Mouse (Mus musculus): Measurements from ENCODE around the gene Fam214a. TPM values are rescaled to one million over a fixed set of nuclear protein-coding genes. Genes with fewer than 3 reads are reported as not detected.
A peak's percentile ranks its signal among the peaks of the same experiment; 100 is the strongest.

The Fam214a gene
- polyA plus RNA-seq, 1 experiment from 2014 or later = 15.4 TPM

DNA sequence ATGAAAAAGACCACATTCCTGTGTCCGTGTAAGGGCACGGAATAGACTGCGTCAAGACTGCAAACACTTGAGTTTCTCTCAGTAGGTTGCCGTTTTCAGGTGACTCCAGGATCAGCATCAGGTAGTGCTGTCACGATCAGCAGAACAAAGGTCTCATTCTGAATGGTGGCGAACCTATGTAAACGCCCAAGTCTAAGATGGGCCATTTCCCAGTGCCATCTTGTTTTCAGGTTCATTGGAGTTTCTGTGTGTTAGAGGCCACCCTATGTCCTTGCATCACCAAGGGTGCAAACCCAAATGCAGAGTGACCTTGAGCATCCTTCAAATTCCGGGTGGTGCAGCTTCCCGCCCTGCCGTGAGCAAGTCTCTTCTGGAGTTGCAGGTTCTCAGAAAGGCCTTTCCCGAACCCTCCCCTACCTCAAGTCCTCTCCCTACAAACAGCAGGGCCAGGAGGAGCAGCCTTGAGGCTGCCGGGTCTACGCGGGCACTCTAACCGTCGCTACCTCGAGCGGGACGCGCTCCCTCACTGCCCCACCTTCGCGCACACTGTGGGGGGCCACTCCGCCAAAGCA lies 117.9 kb downstream of the Fam214a start, which contains the start of gene Myo5a:
TSS of gene Myo5a (plus strand) at position 559 of the 572 bp plus-strand sequence.
- WGBS = 21% methylated on average over 23 of the region's 23 CpGs
- H3K4me2 ChIP-seq (ENCODE audit: low read length) = peak within 1 kb of the TSS; percentile 92
- peak within 1 kb of the TSS; percentile 63 for H3K27ac ChIP-seq
- H3K36me3 ChIP-seq (ENCODE audit: insufficient read depth, low read length) = no peaks in the 10 kb centered on the region
- H3K27me3 ChIP-seq (ENCODE audit: insufficient read depth, low read length) = no peaks in the 10 kb centered on the region
- DNase-seq (ENCODE audit: low spot score) (no peak), ATAC-seq (replicated peaks; ENCODE audit: low FRiP score, low read depth) (no peak)
- peak within 1 kb of the TSS; percentile 75 for H3K9ac ChIP-seq (ENCODE audit: low read depth, low read length)
- 0 out of 2 replicates have a peak, but pooled peaks cover 4% of the 10 kb centered on the region for H3K4me1 ChIP-seq (replicated peaks; ENCODE audit: insufficient read depth, low read length)
- no peak for TF ChIP-seq CTCF (IDR thresholded peaks at IDR 0.05; ENCODE audit: low read depth)
- no peaks in the 10 kb centered on the region for H3K9me3 ChIP-seq (replicated peaks; ENCODE audit: low read length)
- H3K4me3 ChIP-seq (replicated peaks; ENCODE audit: low read depth, low read length) = peak within 1 kb of the TSS; percentile 74

DNA sequence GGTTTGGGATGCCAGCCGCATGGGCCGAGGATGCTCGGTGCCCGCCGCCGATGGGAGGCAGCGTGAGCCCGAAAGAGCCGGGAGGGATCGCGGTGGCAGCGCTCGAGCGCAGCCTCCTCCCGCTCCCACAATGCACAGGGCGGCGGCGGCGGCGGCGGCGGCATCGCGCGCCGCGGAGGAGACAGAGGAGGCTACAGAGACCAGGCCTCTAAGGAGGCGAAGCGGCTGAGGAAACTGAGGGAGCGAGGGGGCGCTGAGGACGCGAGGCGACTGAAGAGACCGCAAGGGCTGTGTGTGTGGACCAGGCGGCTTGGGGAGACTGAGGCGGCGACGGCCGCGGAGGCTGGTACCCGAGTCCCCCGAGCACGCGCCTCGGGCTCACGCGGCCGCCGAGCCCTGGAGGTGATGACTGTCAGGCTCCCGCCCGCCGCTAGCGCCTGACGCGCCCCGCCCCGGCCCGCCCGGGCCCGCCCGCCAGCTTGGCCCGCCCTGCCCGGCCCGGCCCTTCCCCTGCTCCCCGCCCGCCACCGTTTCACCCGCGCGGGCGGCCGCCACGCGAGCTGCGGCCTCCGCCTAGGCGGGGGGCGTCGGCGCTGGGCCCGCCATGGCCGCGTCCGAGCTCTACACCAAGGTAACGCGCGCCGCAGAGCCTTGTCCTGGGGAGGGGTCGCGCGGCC lies 118.5 kb downstream of the Fam214a start:
- peak overlapping the region; percentile 75 for H3K9ac ChIP-seq (ENCODE audit: low read depth, low read length)
- H3K9me3 ChIP-seq (replicated peaks; ENCODE audit: low read length) = no peaks in the 10 kb centered on the region
- WGBS = under 1% methylated on average over 74 of the region's 92 CpGs
- no peaks in the 10 kb centered on the region for H3K36me3 ChIP-seq (ENCODE audit: insufficient read depth, low read length)
- peak; percentile 84 for DNase-seq (ENCODE audit: low spot score)
- peak; percentile 92 for ATAC-seq (replicated peaks; ENCODE audit: low FRiP score, low read depth)
- H3K4me2 ChIP-seq (ENCODE audit: low read length) = peak overlapping the region; percentile 92
- peak; percentile 22; the same call in 1 of the 2 replicates for TF ChIP-seq CTCF (IDR thresholded peaks at IDR 0.05; ENCODE audit: low read depth)
- peak overlapping the region; percentile 74 for H3K4me3 ChIP-seq (replicated peaks; ENCODE audit: low read depth, low read length)
- H3K4me1 ChIP-seq (replicated peaks; ENCODE audit: insufficient read depth, low read length) = 0 out of 2 replicates have a peak, but pooled peaks cover 4% of the 10 kb centered on the region
- no peaks in the 10 kb centered on the region for H3K27me3 ChIP-seq (ENCODE audit: insufficient read depth, low read length)
- H3K27ac ChIP-seq = peak overlapping the region; percentile 63

- Histone ChIP-seq H3K36me3 (ENCODE audit: insufficient read depth, low read length) (no peaks in the 10 kb centered on the region), H3K9me3 (replicated peaks; ENCODE audit: low read length) (no peaks in the 10 kb centered on the region), H3K4me1 (replicated peaks; ENCODE audit: insufficient read depth, low read length) (0 out of 2 replicates have a peak, but pooled peaks cover 4% of the 10 kb centered on the region), H3K4me3 (replicated peaks; ENCODE audit: low read depth, low read length) (peak overlapping the region; percentile 74), H3K27me3 (ENCODE audit: insufficient read depth, low read length) (no peaks in the 10 kb centered on the region), H3K9ac (ENCODE audit: low read depth, low read length) (peak overlapping the region; percentile 75), H3K27ac (peak overlapping the region; percentile 63; the same call in 1 of the 2 replicates), H3K4me2 (ENCODE audit: low read length) (peak overlapping the region; percentile 92)
- ATAC-seq (replicated peaks; ENCODE audit: low FRiP score, low read depth) (no peak; the same call in 1 of the 2 replicates), DNase-seq (ENCODE audit: low spot score) (peak; percentile 44)
- under 1% methylated on average over 29 of the region's 29 CpGs for WGBS
- no peak for TF ChIP-seq CTCF (IDR thresholded peaks at IDR 0.05; ENCODE audit: low read depth)
Measured at GRCm38 (mm10) chr9:75071706-75072192, 119.1 kb downstream of the Fam214a start.

- Histone ChIP-seq H3K4me1 (replicated peaks; ENCODE audit: insufficient read depth, low read length) (0 out of 2 replicates have a peak, but pooled peaks cover 4% of the 10 kb centered on the region), H3K27ac (no peak overlapping the region), H3K4me2 (ENCODE audit: low read length) (peak overlapping the region; percentile 92), H3K36me3 (ENCODE audit: insufficient read depth, low read length) (no peaks in the 10 kb centered on the region), H3K27me3 (ENCODE audit: insufficient read depth, low read length) (no peaks in the 10 kb centered on the region), H3K9ac (ENCODE audit: low read depth, low read length) (no peak overlapping the region), H3K4me3 (replicated peaks; ENCODE audit: low read depth, low read length) (peak overlapping the region; percentile 74; the same call in 1 of the 2 replicates), H3K9me3 (replicated peaks; ENCODE audit: low read length) (no peaks in the 10 kb centered on the region)
- no peak for ATAC-seq (replicated peaks; ENCODE audit: low FRiP score, low read depth)
- WGBS = 42% methylated on average over 3 of the region's 3 CpGs
- no peak for DNase-seq (ENCODE audit: low spot score)
- TF ChIP-seq CTCF (IDR thresholded peaks at IDR 0.05; ENCODE audit: low read depth) = no peak
Measured at GRCm38 (mm10) chr9:75072361-75072760, 119.7 kb downstream of the Fam214a start.

DNA sequence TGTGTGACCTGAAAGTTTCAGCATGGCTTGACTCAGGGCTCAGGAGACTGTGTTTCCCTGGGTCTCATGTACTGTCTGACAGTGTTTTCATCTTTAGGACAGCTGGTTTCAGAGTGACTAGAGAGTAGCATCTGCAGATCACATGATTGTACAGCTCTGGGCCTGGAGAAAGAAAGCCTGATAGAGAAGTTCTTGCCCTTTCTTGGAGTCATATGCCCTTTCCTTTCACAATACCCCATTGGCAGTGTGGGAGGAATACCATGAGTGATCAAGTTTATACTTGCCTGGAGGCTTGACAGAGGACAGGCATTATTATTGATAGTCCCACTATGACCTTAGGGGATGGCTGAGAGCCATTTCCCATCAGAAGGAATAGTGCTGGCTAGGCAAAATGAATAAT lies 124.5 kb downstream of the Fam214a start:
- Histone ChIP-seq H3K4me1 (replicated peaks; ENCODE audit: insufficient read depth, low read length) (no peaks in the 10 kb centered on the region), H3K9ac (ENCODE audit: low read depth, low read length) (no peak overlapping the region; the same call in 1 of the 2 replicates), H3K27me3 (ENCODE audit: insufficient read depth, low read length) (no peaks in the 10 kb centered on the region), H3K4me3 (replicated peaks; ENCODE audit: low read depth, low read length) (no peak overlapping the region), H3K36me3 (ENCODE audit: insufficient read depth, low read length) (no peaks in the 10 kb centered on the region), H3K9me3 (replicated peaks; ENCODE audit: low read length) (no peaks in the 10 kb centered on the region), H3K4me2 (ENCODE audit: low read length) (no peak overlapping the region), H3K27ac (no peak overlapping the region)
- DNase-seq (ENCODE audit: low spot score) = no peak
- no peak for ATAC-seq (replicated peaks; ENCODE audit: low FRiP score, low read depth)
- TF ChIP-seq CTCF (IDR thresholded peaks at IDR 0.05; ENCODE audit: low read depth) = no peak

Other genes starting within 250 kb of the Fam214a start
- gene Onecut1, start 91.0 kb upstream of the Fam214a start, polyA plus RNA-seq (2015; fragmentation: Nextera tagmentation; extraction: Ambion mirVana) = not detected in 2 replicates
- gene Arpp19, start 84.7 kb downstream of the Fam214a start, polyA plus RNA-seq (2015; fragmentation: Nextera tagmentation; extraction: Ambion mirVana) = 360 and 366 TPM in 2 replicates
- gene Myo5a, start 118.1 kb downstream of the Fam214a start, polyA plus RNA-seq (2015; fragmentation: Nextera tagmentation; extraction: Ambion mirVana) = 11.8 and 13.5 TPM in 2 replicates

All from kidney, postnatal 0 days (tissue).